19 mouse cellular contexts compared by ENCODE assay signal in the genomic region with DNA sequence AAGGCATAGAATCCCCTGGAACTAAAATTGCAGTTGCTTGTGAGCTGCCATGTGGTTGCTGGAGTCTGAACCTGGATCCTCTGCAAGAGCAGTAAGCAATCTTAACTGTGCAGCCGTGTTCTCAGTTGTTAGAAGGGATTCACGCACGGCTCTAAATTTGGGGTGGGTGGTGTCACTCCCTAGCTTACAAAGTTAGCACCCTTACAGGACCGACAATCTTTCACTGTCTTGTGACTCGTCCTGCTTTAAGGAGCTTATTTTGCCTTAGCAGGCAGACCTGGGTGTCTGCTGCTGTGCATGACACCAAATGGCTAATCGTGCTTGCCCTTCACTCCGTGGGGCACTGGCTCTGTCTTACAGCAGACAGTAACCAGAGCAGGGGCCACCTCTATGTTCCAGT.
A peak's percentile ranks its signal among the peaks of the same experiment; 100 is the strongest.
DNase-seq lines count a peak whose midpoint lies in the region; ATAC-seq and TF ChIP-seq lines count a peak whose summit lies in the region.
"Had no signal": no experiment of that assay in that cellular context is flagged by ENCODE, and none has a peak within 500 bp of the region (broad histone marks: within the 10 kb centered on the region; RNA-seq: fewer than 3 reads in every experiment).

No protein-coding gene starts in this region.

- H3K9me3 ChIP-seq in neural tube, embryonic 15.5 days (replicated peaks) = no peaks in the 10 kb centered on the region
- H3K9me3 ChIP-seq: embryonic facial prominence, embryonic 12.5 days; heart, embryonic 12.5 days; hindbrain, embryonic 10.5 days; hindbrain, embryonic 15.5 days had no signal

- no peak for DNase-seq in frontal cortex, postnatal 10 days (ENCODE audit: low spot score in 2 of 2)
- peak; percentile 42 to 61 for DNase-seq in left cerebral cortex, postnatal 14 days (ENCODE audit: low spot score in 2 of 2)
- DNase-seq in left cerebral cortex, adult 8-10 months (ENCODE audit: low spot score in 2 of 2) = no peak
- peak; percentile 50 to 72 for DNase-seq in right cerebral cortex, postnatal 36 days (ENCODE audit: low spot score in 2 of 2)
- DNase-seq: adrenal gland, postnatal 14 days; cerebellum, adult 2 months; cerebellum, postnatal 14 days; gastrocnemius, postnatal 14 days had no signal

- intact Hi-C loops in left cerebral cortex, postnatal 14 days (cut with DNase I) = no loop called here

- peak overlapping the region; percentile 13 for H3ac ChIP-seq in C2C12 (ENCODE audit: control insufficient read depth, insufficient read length, low read depth)

- no peaks in the 10 kb centered on the region for H3K27me3 ChIP-seq in C2C12 (ENCODE audit: control insufficient read depth, insufficient read depth, insufficient read length)
- no peaks in the 10 kb centered on the region for H3K27me3 ChIP-seq in neural tube, embryonic 15.5 days (replicated peaks)
- H3K27me3 ChIP-seq: CH12.LX; embryonic facial prominence, embryonic 12.5 days; heart, embryonic 12.5 days; hindbrain, embryonic 15.5 days; Patski had no signal

- no peak overlapping the region for H3K9ac ChIP-seq in neural tube, embryonic 15.5 days (replicated peaks)
- H3K9ac ChIP-seq: embryonic facial prominence, embryonic 12.5 days; heart, embryonic 12.5 days; hindbrain, embryonic 15.5 days had no signal

- H3K36me3 ChIP-seq in C2C12 (ENCODE audit: control insufficient read depth, insufficient read depth) = no peaks in the 10 kb centered on the region
- H3K36me3 ChIP-seq in neural tube, embryonic 15.5 days = peaks cover 15% of the 10 kb centered on the region; the same call in 1 of the 2 replicates
- H3K36me3 ChIP-seq: hindbrain, embryonic 15.5 days had no signal

- peaks cover 21% of the 10 kb centered on the region for H3K4me1 ChIP-seq in neural tube, embryonic 15.5 days

- peak; percentile 56 for ATAC-seq in frontal cortex, adult (ENCODE audit: low TSS enrichment)
- ATAC-seq in neural tube, embryonic 15.5 days (ENCODE audit: low FRiP score) = no peak
- ATAC-seq: activated CD4-positive, CD25-positive, alpha-beta regulatory T cell, adult 4 months; forebrain, embryonic 16.5 days; Patski had no signal

- no peaks in the 10 kb centered on the region for H3K79me3 ChIP-seq in C2C12 (ENCODE audit: low read depth)

- no peak for TF ChIP-seq CTCF in C2C12 (IDR thresholded peaks at IDR 0.05; ENCODE audit: control insufficient read depth, insufficient read depth, insufficient read length)

- no peak overlapping the region for H3K4me3 ChIP-seq in C2C12 (ENCODE audit: insufficient read depth, poor library complexity, severe bottlenecking)
- no peak overlapping the region for H3K4me3 ChIP-seq in neural tube, embryonic 15.5 days (replicated peaks)
- H3K4me3 ChIP-seq: embryonic facial prominence, embryonic 12.5 days; heart, embryonic 12.5 days; hindbrain, embryonic 10.5 days; hindbrain, embryonic 15.5 days had no signal

- H3K79me2 ChIP-seq in C2C12 (ENCODE audit: control insufficient read depth, insufficient read depth) = no peaks in the 10 kb centered on the region

- 83% methylated on average over 7 of the region's 7 CpGs for WGBS in neural tube, embryonic 15.5 days

- H3K27ac ChIP-seq in neural tube, embryonic 15.5 days (replicated peaks) = no peak overlapping the region
- H3K27ac ChIP-seq: embryonic facial prominence, embryonic 12.5 days; hindbrain, embryonic 15.5 days had no signal

- no peak overlapping the region for H3K4me2 ChIP-seq in neural tube, embryonic 15.5 days
- H3K4me2 ChIP-seq: embryonic facial prominence, embryonic 12.5 days; heart, embryonic 12.5 days; hindbrain, embryonic 15.5 days had no signal

TF ChIP-seq in C2C12, 6 proteins besides CTCF, POLR2A, EP300 and RAD21:
- no peak for TF ChIP-seq CEBPB (IDR thresholded peaks at IDR 0.05; ENCODE audit: low read depth)
- no peak for TF ChIP-seq FOSL1 (IDR thresholded peaks at IDR 0.05; ENCODE audit: insufficient read depth, low read length, poor library complexity, severe bottlenecking)
- TF ChIP-seq MAX (IDR thresholded peaks at IDR 0.05) = no peak
- TF ChIP-seq MYOD1 (IDR thresholded peaks at IDR 0.05; ENCODE audit: control insufficient read depth, insufficient read length, low read depth) = no peak
- TF ChIP-seq MYOG (IDR thresholded peaks at IDR 0.05; ENCODE audit: control insufficient read depth, extremely low read depth, insufficient read length) = no peak
- TF ChIP-seq USF1 (IDR thresholded peaks at IDR 0.05; ENCODE audit: low read depth) = no peak

Comparison
In these comparisons a context has a peak if more than half of its experiments do, and no peak if none do; other contexts are left out.
1. DNase-seq: peak in left cerebral cortex, postnatal 14 days (2 of 2) and right cerebral cortex, postnatal 36 days (2 of 2); none in frontal cortex, postnatal 10 days (0 of 2) and left cerebral cortex, adult 8-10 months (0 of 2).